Mouse (Mus musculus) embryonic facial prominence, embryonic 11.5 days (tissue): ENCODE data around the gene Prkcd. TPM values are rescaled to one million over a fixed set of nuclear protein-coding genes. Genes with fewer than 3 reads are reported as not detected.

ENCODE experiments used
- ATAC-seq: fragments of 200-750 bp; cut with Nextera tagmentation; replicated peaks from 2 replicates; pipeline ENCODE4 v1.8.0; 2017; ENCODE audit warnings: low read depth; ENCODE audit not compliant: insufficient number of reproducible peaks, low FRiP score, low TSS enrichment
- DNase-seq: peaks from one replicate; pipeline ENCODE4 v3.0.0-alpha.2; 2015; ENCODE audit warnings: low spot score
- H3K27ac ChIP-seq: fragments of 300-500 bp; sonication (generic); replicated peaks from 2 replicates; pipeline ENCODE4 v1.5.1; 2014; ENCODE audit warnings: mild to moderate bottlenecking, low read depth, low read length, control low read depth
- H3K27me3 ChIP-seq: fragments of 300-500 bp; sonication (generic); 2 replicates; pipeline ENCODE4 v1.6.1; 2014; ENCODE audit warnings: mild to moderate bottlenecking, low read length, moderate library complexity, mixed read lengths; ENCODE audit not compliant: control insufficient read depth, insufficient read depth
- H3K36me3 ChIP-seq: fragments of 300-500 bp; sonication (generic); replicated peaks from 2 replicates; pipeline ENCODE4 v1.6.1; 2014; ENCODE audit warnings: low read depth, mild to moderate bottlenecking, low read length, moderate library complexity, mixed read lengths; ENCODE audit not compliant: control insufficient read depth, insufficient read depth
- H3K4me1 ChIP-seq: fragments of 300-500 bp; sonication (generic); 2 replicates; pipeline ENCODE4 v1.6.1; 2014; ENCODE audit warnings: low read length, mixed read lengths; ENCODE audit not compliant: control insufficient read depth, insufficient read depth
- H3K4me2 ChIP-seq: fragments of 300-500 bp; sonication (generic); 2 replicates; pipeline ENCODE4 v1.6.1; 2014; ENCODE audit warnings: low read depth, mild to moderate bottlenecking, control low read depth, low read length, moderate library complexity
- H3K4me3 ChIP-seq: fragments of 300-500 bp; sonication (generic); 2 replicates; pipeline ENCODE4 v1.5.1; 2014; ENCODE audit warnings: low read depth, low read length, control low read depth
- H3K9ac ChIP-seq: fragments of 300-500 bp; sonication (generic); replicated peaks from 2 replicates; pipeline ENCODE4 v1.6.1; 2014; ENCODE audit warnings: mild to moderate bottlenecking, control low read depth, low read length
- H3K9me3 ChIP-seq: fragments of 300-500 bp; sonication (generic); replicated peaks from 2 replicates; pipeline ENCODE4 v1.6.1; 2016; ENCODE audit warnings: mild to moderate bottlenecking, low read length, inconsistent platforms, mixed read lengths; ENCODE audit not compliant: control insufficient read depth
- WGBS: fragments of 180-500 bp; shearing (Covaris S2); extraction: QIAGEN DNeasy Blood & Tissue Kit; methylation state at CpG from one replicate; pipeline ENCODE4 v1.1.7; 2014; 5-methylcytosine and 5-hydroxymethylcytosine counted together
- polyA plus RNA-seq: library from polyadenylated mRNA; unstranded; fragments of >200 nt; fragmentation: Nextera tagmentation; extraction: Ambion mirVana; gene quantifications from 2 replicates; pipeline ENCODE4 v1.2.1, GENCODE M21; 2014

Prkcd gene
- polyA plus RNA-seq, 1 experiment from 2014 or later, result 30.0 TPM

DNA sequence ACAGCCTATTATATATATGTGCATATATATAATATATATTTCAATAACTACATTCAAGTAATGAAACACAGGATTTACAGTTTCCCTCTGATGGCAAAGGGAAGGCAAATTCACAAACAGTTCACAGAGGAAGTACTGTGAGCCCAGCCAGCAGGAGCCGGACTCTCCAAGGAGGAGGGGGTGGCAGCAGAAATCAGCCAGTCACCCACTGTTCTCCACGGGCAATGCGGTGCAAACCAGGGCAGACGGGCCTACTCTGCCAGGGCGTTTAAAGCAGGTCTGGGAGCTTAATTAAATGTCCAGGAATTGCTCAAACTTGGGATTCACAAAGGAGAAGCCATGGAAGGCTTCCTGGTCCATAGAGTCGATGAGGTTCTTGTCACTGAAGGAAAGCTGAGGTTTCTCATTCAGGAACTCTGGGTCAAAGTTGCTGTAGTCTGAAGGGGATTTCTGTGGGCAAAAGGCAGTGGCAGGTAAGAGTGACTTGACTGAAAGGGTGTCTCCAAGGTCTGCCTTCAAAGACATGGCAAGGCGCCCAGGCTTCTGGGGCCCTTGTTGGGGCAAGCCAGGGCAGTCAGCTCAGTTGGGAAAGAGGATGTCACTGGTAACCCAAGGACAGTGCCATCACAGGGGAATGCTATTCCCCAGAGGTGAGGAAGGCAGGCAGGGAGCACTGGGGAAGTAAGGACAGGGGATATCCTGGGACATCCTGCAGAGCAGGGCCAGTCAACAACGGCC lies 30.3 kb downstream of the Prkcd start:
- no peak overlapping the region for H3K4me3 ChIP-seq
- ATAC-seq (no peak), DNase-seq (no peak)
- no peak overlapping the region for H3K27ac ChIP-seq
- peaks cover 2% of the 10 kb centered on the region; the same call in 1 of the 2 replicates for H3K36me3 ChIP-seq
- no peaks in the 10 kb centered on the region for H3K27me3 ChIP-seq
- H3K4me1 ChIP-seq, result peaks cover 4% of the 10 kb centered on the region
- no peak overlapping the region for H3K4me2 ChIP-seq
- H3K9me3 ChIP-seq, result no peaks in the 10 kb centered on the region
- WGBS, result 84% methylated on average over 8 of the region's 8 CpGs
- no peak overlapping the region for H3K9ac ChIP-seq

DNA sequence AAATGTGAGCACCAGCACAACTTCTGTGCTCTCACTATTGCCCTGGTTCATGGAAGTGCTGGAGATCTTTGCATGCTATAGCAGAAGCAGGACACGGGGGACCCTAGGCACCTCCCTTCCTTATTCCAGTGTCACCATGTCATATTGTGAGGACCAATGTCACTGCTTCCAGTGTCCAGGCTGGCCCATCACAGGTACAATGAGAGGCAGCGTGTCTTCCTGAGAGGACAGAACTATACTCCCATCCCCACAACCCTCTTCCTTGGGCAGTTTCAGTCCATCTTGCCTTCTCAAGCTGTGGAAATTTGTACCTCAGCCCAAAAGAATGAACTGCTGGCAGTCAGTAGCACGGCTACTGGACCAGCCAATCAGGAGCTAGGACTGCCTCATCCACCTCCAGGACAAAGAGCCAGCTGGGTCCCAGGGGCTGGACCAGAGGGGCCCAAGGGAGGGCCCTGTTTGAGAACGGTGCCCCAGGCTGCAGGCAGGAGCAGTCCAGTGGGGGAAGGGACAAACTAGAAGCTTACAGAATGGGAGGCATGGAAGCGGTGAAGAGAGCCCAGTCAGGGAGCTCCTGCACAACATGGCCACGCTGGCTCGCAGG lies 31.8 kb downstream of the Prkcd start:
- WGBS, result 32% methylated on average over 7 of the region's 7 CpGs
- peak overlapping the region; percentile 26; the same call in 1 of the 2 replicates for H3K9ac ChIP-seq
- H3K36me3 ChIP-seq, result peaks cover 2% of the 10 kb centered on the region; the same call in 1 of the 2 replicates
- no peaks in the 10 kb centered on the region for H3K9me3 ChIP-seq
- H3K4me2 ChIP-seq, result no peak overlapping the region; the same call in 1 of the 2 replicates
- H3K27me3 ChIP-seq, result no peaks in the 10 kb centered on the region
- ATAC-seq, result peak; percentile 87
- DNase-seq, result peak; percentile 64
- no peak overlapping the region for H3K4me3 ChIP-seq
- H3K4me1 ChIP-seq, result peaks cover 4% of the 10 kb centered on the region
- H3K27ac ChIP-seq, result no peak overlapping the region

DNA sequence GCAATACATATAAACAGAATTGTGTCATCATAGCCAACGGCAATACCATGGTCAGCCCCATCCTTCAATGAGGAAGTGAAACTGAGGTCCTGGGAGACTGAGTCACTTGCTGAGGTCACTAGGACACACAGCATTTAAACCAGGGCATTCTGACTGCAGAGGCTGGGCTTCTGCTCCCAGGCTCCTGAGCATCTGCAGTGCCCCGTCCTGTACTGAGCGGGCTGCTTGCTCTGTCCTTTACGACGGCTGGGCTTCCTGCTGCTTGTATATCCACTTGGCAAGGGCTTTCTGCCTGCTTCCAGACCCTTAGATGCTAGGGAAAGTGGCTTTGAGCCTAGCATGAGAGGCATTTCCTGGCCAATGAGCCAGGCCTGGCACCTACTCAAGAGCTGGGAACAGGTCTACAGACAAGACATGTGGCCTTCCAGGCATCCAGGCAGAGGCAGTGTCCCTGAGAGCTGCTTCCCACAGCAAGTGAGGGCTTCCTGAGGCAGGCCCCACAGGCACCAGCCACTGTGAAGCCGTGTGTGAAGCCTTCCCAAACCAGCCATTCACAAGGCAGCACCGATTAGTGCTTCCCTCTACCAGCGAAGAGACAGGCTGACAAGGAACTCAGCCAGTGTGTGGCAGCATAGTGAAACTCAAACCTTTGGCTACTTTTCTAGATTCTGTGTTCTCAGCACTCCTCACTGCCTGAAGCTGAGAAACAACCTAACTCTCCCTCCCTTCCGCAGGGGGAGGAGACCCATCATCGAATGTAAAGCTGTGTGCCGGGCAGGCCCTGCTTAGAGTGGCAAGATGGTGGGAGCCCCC lies 32.5 kb downstream of the Prkcd start:
- Histone ChIP-seq H3K9ac (peak overlapping the region; percentile 5), H3K4me1 (peaks cover 4% of the 10 kb centered on the region), H3K27ac (no peak overlapping the region), H3K36me3 (peaks cover 2% of the 10 kb centered on the region; the same call in 1 of the 2 replicates), H3K27me3 (no peaks in the 10 kb centered on the region), H3K4me3 (no peak overlapping the region), H3K9me3 (no peaks in the 10 kb centered on the region), H3K4me2 (no peak overlapping the region; the same call in 1 of the 2 replicates)
- 0 out of 2 replicates have a peak, but pooled peaks have one; percentile 26 for ATAC-seq
- 54% methylated on average over 11 of the region's 11 CpGs for WGBS
- DNase-seq, result no peak

DNA sequence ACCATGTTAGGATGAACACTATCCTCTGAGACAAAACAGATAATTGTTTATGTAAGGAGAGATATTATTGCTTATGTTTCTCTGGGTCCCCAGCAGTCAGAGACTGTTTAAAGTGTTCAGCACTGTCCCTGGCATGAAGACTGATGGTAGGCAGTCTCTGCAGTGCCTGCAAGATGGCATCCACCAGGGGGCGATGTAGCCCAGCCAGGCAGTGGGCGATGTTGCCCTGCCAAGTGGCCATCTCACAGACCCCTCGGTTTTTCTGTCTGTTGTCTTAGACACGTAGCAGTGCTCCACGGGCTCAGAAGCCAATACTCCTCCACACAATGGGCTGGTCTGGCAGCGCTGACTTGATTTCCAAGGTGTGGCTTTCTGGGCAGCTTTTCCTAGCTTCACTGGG lies 34.6 kb downstream of the Prkcd start:
- Histone ChIP-seq H3K27ac (no peak overlapping the region), H3K27me3 (no peaks in the 10 kb centered on the region), H3K4me2 (no peak overlapping the region), H3K9me3 (no peaks in the 10 kb centered on the region), H3K4me1 (peaks cover 4% of the 10 kb centered on the region), H3K9ac (no peak overlapping the region), H3K36me3 (peaks cover 2% of the 10 kb centered on the region; the same call in 1 of the 2 replicates), H3K4me3 (no peak overlapping the region)
- DNase-seq (peak; percentile 82), ATAC-seq (no peak)
- 5% methylated on average over 6 of the region's 6 CpGs for WGBS

DNA sequence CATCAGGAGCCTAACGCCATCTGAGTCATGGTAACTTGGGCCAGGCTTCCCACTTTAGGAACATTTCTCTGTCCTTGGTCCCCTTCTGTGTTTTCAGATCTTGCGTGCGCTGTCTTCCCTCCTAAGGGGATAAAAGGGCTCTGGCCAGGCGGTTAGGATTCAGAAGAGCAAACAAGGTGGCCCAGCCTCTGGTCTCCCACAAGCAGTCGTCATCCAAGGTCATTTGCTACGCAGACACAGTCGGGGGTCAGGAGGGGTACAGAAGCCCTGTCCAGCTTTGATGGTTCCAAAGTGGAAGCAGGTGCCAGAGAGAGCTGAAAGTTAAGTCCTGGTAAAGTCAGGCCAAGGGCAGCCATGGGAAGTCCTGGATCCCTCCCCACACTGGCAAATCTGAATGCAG lies 35.1 kb downstream of the Prkcd start:
- 64% methylated on average over 7 of the region's 7 CpGs for WGBS
- Histone ChIP-seq H3K4me3 (no peak overlapping the region), H3K9me3 (no peaks in the 10 kb centered on the region), H3K27ac (no peak overlapping the region), H3K4me1 (peaks cover 4% of the 10 kb centered on the region), H3K9ac (no peak overlapping the region), H3K27me3 (no peaks in the 10 kb centered on the region), H3K36me3 (peaks cover 2% of the 10 kb centered on the region; the same call in 1 of the 2 replicates), H3K4me2 (no peak overlapping the region)
- ATAC-seq, result no peak
- no peak for DNase-seq

DNA sequence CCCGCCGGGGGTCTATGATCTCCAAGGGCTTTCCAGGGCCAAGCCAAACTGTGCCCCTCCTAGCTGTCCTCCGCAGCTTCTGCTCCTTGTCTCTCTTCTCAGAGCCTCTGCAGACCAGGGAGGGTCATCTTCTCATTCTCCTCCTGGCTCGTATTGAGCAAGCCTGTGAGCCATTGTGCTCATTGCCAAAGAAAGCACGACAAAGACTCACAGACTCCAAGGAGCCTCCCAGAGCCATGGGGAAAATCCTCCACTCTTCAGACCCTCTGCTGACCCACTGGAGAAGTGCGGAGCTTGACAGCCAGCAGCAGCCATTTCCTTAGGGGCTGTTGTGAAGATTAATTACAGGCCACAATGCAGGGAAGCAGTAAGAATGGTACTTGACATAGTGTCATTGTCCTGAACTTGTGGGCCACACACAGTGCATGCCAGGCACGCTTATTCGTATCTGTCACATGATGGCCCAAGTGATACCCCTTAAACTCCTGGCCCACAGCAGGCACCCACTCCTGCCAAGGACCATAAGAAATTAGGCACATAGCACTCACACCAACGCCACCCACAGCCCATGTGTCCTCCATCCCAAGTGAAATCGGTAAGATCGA lies 35.9 kb downstream of the Prkcd start:
- DNase-seq (no peak), ATAC-seq (no peak)
- WGBS, result 75% methylated on average over 11 of the region's 11 CpGs
- peaks cover 4% of the 10 kb centered on the region for H3K4me1 ChIP-seq
- H3K9me3 ChIP-seq, result no peaks in the 10 kb centered on the region
- no peak overlapping the region for H3K27ac ChIP-seq
- no peaks in the 10 kb centered on the region for H3K27me3 ChIP-seq
- no peak overlapping the region for H3K4me3 ChIP-seq
- H3K9ac ChIP-seq, result no peak overlapping the region
- no peak overlapping the region for H3K4me2 ChIP-seq
- no peaks in the 10 kb centered on the region for H3K36me3 ChIP-seq

DNA sequence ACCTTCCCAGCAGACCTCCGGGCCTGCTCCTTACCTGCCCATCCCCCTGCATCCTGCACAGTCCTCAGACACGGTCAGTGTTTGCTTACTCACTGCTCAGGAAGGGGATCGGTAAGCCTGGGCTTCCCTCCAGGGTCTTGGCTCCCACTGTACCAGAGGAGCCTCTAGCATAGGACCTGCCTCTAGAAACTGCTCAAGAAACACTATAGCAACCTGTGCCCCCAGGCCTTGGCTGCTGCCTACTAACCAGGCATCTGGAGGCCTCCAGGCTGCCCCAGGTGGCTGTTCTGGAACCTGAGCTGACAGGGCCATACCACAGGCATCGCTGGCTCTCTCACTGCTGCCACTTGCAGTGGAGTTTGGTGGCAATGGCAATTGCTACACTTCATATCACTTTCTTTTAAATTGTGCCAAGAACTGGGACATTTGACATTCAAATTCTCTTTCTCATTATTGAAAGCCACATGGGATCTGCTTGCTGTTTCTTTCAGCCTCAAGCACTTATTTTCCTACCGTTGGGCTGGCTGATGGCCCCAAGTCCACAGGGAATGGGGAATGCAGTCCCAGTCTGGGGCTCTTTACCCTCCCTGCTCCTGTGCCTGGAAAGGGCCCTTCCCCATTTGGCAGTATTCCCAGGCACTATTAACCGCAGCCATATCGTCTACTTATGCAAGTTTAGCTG lies 39.1 kb downstream of the Prkcd start:
- no peak for DNase-seq
- no peak overlapping the region for H3K9ac ChIP-seq
- peaks cover 6% of the 10 kb centered on the region for H3K4me1 ChIP-seq
- H3K4me2 ChIP-seq, result no peak overlapping the region
- ATAC-seq, result no peak
- 50% methylated on average over 7 of the region's 7 CpGs for WGBS
- H3K36me3 ChIP-seq, result no peaks in the 10 kb centered on the region
- no peaks in the 10 kb centered on the region for H3K9me3 ChIP-seq
- H3K4me3 ChIP-seq, result no peak overlapping the region
- no peak overlapping the region for H3K27ac ChIP-seq
- H3K27me3 ChIP-seq, result no peaks in the 10 kb centered on the region
